Mouse (Mus musculus) urinary bladder, postnatal 36 days (tissue): Measurements from ENCODE around the gene 4931406C07Rik.

ENCODE experiments used
- DNase-seq, 2 experiments: peaks; one replicate each; pipeline ENCODE4 v3.0.0; 2022; ENCODE audit warnings: low spot score in 2 of 2, mixed read lengths in 1 of 2

4931406C07Rik gene

GRCm38 (mm10) chr9:15289251-15289650, 17.0 kb downstream of the 4931406C07Rik start:
- DNase-seq, result no peak

- DNase-seq, result no peak
Observed at GRCm38 (mm10) chr9:15288402-15288801, 17.8 kb downstream of the 4931406C07Rik start.

- no peak for DNase-seq
Observed at GRCm38 (mm10) chr9:15287846-15288245, 18.4 kb downstream of the 4931406C07Rik start.

GRCm38 (mm10) chr9:15285443-15285842, 20.8 kb downstream of the 4931406C07Rik start:
- DNase-seq, result no peak

GRCm38 (mm10) chr9:15280491-15280879, 25.8 kb downstream of the 4931406C07Rik start:
- no peak for DNase-seq

GRCm38 (mm10) chr9:15279649-15280490, 26.4 kb downstream of the 4931406C07Rik start, which contains the start of gene Med17:
Med17 (minus strand) TSS chr9:15279931.
- DNase-seq, result peak; percentile 88 to 93

- no peak for DNase-seq
Observed at GRCm38 (mm10) chr9:15279139-15279648, 27.1 kb downstream of the 4931406C07Rik start.

- no peak for DNase-seq
Observed at GRCm38 (mm10) chr9:15278343-15278742, 27.9 kb downstream of the 4931406C07Rik start.

GRCm38 (mm10) chr9:15276855-15277254, 29.4 kb downstream of the 4931406C07Rik start:
- no peak for DNase-seq

GRCm38 (mm10) chr9:15273981-15274380, 32.3 kb downstream of the 4931406C07Rik start:
- no peak for DNase-seq

GRCm38 (mm10) chr9:15263487-15263886, 42.8 kb downstream of the 4931406C07Rik start:
- DNase-seq, result no peak

- no peak for DNase-seq
Observed at GRCm38 (mm10) chr9:15261980-15262379, 44.3 kb downstream of the 4931406C07Rik start.

- DNase-seq, result no peak
Observed at GRCm38 (mm10) chr9:15256214-15256613, 50.0 kb downstream of the 4931406C07Rik start.

- no peak for DNase-seq
Observed at GRCm38 (mm10) chr9:15254501-15254900, 51.7 kb downstream of the 4931406C07Rik start.

- DNase-seq, result no peak
Observed at GRCm38 (mm10) chr9:15252196-15252595, 54.1 kb downstream of the 4931406C07Rik start.

- no peak for DNase-seq
Observed at GRCm38 (mm10) chr9:15250376-15250775, 55.9 kb downstream of the 4931406C07Rik start.

GRCm38 (mm10) chr9:15245319-15246075, 60.8 kb downstream of the 4931406C07Rik start:
- no peak for DNase-seq

- DNase-seq, result no peak
Observed at GRCm38 (mm10) chr9:15242130-15242529, 64.1 kb downstream of the 4931406C07Rik start.

GRCm38 (mm10) chr9:15241596-15241939, 64.7 kb downstream of the 4931406C07Rik start:
- DNase-seq, result peak; percentile 53 to 56

- no peak for DNase-seq
Observed at GRCm38 (mm10) chr9:15240863-15241595, 65.2 kb downstream of the 4931406C07Rik start.

GRCm38 (mm10) chr9:15240006-15240405, 66.2 kb downstream of the 4931406C07Rik start:
- no peak for DNase-seq
